Mouse (Mus musculus): ENCODE measurements at regions not wholly inside any gene's neighbourhood (a gene's known extent, or its start where the extent isn't known, plus 50 kb on each side); places are given as distances from the start of the nearest gene placed in this dataset.

DNA sequence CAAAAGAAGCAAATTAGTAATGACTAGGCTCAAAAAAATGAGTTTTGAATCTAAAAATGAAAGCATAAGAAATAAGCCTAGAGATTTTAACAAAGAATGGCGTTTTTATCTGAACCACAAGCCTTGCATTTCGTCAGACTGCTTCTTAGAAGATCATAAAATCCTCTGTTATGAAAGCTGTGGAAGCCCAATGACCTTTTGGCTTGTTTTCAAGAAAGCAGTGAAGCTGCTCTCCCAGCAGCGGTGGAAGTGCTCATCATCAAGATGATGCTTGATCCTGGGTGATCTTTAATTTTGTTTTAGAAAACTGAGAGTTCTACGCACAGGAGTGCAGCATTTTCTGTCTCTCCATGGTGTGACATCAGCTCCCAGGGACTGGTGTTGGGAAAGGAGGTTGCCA, 68.3 kb upstream of the Nrp1 start:
- Histone ChIP-seq H3K4me1 (ENCODE audit: control insufficient read depth in 1 of 2, insufficient read depth in 2 of 2, low read length in 2 of 2) (no peaks in the 10 kb centered on the region), H3K79me2 (ENCODE audit: control insufficient read depth, insufficient read depth, low read length, poor library complexity) (no peaks in the 10 kb centered on the region), H3K4me3 (ENCODE audit: control insufficient read depth in 1 of 2, insufficient read depth in 1 of 2, low read depth in 2 of 2, low read length in 2 of 2) (no peak overlapping the region), H3K9me3 (replicated peaks; ENCODE audit: insufficient read depth, low read length) (no peaks in the 10 kb centered on the region), H3K27ac (ENCODE audit: control insufficient read depth, low read depth, low read length) (no peak overlapping the region), H3K36me3 (ENCODE audit: control insufficient read depth in 1 of 2, insufficient read depth in 2 of 2, low read length in 2 of 2) (no peaks in the 10 kb centered on the region), H3K27me3 (ENCODE audit: control insufficient read depth in 1 of 2, insufficient read depth in 2 of 2, low read length in 2 of 2) (no peaks in the 10 kb centered on the region), H3K9ac (ENCODE audit: control insufficient read depth, low read depth, low read length, poor library complexity, severe bottlenecking) (no peak overlapping the region)
- TF ChIP-seq NELFE (IDR thresholded peaks at IDR 0.05; ENCODE audit: low read depth, low read length): no peak
- TF ChIP-seq NRF1 (IDR thresholded peaks at IDR 0.05; ENCODE audit: insufficient read depth, low read depth, low read length, poor library complexity, severe bottlenecking): no peak
- TF ChIP-seq KAT2A (conservative IDR thresholded peaks at IDR 0.05; ENCODE audit: low read depth, low read length): no peak
- TF ChIP-seq RCOR1 (IDR thresholded peaks at IDR 0.05; ENCODE audit: low read depth, low read length): no peak
- no peak for TF ChIP-seq SIN3A (IDR thresholded peaks at IDR 0.05; ENCODE audit: low read length)
- TF ChIP-seq USF2 (IDR thresholded peaks at IDR 0.05; ENCODE audit: borderline replicate concordance in 1 of 2, insufficient read depth in 1 of 2, low read depth in 1 of 2, low read length in 2 of 2): no peak
- no peak for TF ChIP-seq GATA1 (IDR thresholded peaks at IDR 0.05; ENCODE audit: low read depth, low read length)
- no peak for TF ChIP-seq USF1 (IDR thresholded peaks at IDR 0.05; ENCODE audit: low read depth, low read length)
- TF ChIP-seq CTCF (IDR thresholded peaks at IDR 0.05 in 2 of 3, conservative IDR thresholded peaks at IDR 0.05 in 1 of 3; ENCODE audit: control insufficient read depth in 1 of 3, insufficient read depth in 1 of 3, low read depth in 2 of 3, low read length in 3 of 3, poor library complexity in 1 of 3, severe bottlenecking in 1 of 3): no peak
- TF ChIP-seq MAZ (IDR thresholded peaks at IDR 0.05; ENCODE audit: low read depth, low read length): no peak
- no peak for TF ChIP-seq MYB (IDR thresholded peaks at IDR 0.05; ENCODE audit: low read depth, low read length)
- TF ChIP-seq GABPA (IDR thresholded peaks at IDR 0.05; ENCODE audit: low read depth, low read length): no peak
- no peak for TF ChIP-seq SMC3 (IDR thresholded peaks at IDR 0.05; ENCODE audit: low read depth, low read length)
- no peak for TF ChIP-seq POLR2A (IDR thresholded peaks at IDR 0.05; ENCODE audit: control insufficient read depth in 1 of 2, insufficient read depth in 1 of 2, low read depth in 1 of 2, low read length in 2 of 2, poor library complexity in 1 of 2)
- no peak for TF ChIP-seq MEF2A (IDR thresholded peaks at IDR 0.05; ENCODE audit: extremely low read depth, insufficient replicate concordance, low read depth, low read length, poor library complexity, severe bottlenecking)
- no peak for TF ChIP-seq ZMIZ1 (IDR thresholded peaks at IDR 0.05; ENCODE audit: low read depth, low read length)
- TF ChIP-seq POLR2AphosphoS5 (IDR thresholded peaks at IDR 0.05; ENCODE audit: borderline replicate concordance, low read depth, low read length): no peak
- no peak for DNase-seq (ENCODE audit: low read depth, low spot score)

DNA sequence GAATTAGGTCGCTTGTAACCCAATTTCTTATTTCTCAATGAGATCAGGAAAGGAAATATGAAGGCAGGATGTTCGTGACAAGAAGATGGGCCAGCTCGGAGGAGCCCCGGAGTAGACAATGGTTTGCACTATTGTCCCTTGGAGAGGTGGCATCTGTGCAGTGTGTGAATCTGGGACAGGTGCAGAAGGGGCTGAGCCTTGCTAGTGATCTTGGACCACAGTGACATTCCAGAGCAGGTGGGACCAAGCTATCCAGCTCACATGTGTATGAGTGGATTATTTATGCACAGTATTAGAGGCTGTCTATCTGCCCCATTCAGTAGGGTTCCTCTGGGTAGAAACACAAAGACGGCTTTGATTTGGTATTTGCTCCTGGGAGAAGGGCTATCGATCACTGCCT, 66.0 kb upstream of the Nrp1 start:
- TF ChIP-seq MAFK (IDR thresholded peaks at IDR 0.05; ENCODE audit: borderline replicate concordance, low read depth, low read length) (no peak), MYC (IDR thresholded peaks at IDR 0.05; ENCODE audit: low read depth, low read length) (no peak), CHD2 (IDR thresholded peaks at IDR 0.05; ENCODE audit: low read length) (no peak), MAX (IDR thresholded peaks at IDR 0.05; ENCODE audit: low read length) (no peak), USF2 (IDR thresholded peaks at IDR 0.05; ENCODE audit: borderline replicate concordance in 1 of 2, insufficient read depth in 1 of 2, low read depth in 1 of 2, low read length in 2 of 2) (no peak), JUND (IDR thresholded peaks at IDR 0.05; ENCODE audit: low read depth, low read length) (no peak), HCFC1 (IDR thresholded peaks at IDR 0.05; ENCODE audit: low read depth, low read length) (no peak), SIN3A (IDR thresholded peaks at IDR 0.05; ENCODE audit: low read length) (no peak), ZMIZ1 (IDR thresholded peaks at IDR 0.05; ENCODE audit: low read depth, low read length) (no peak), TCF12 (IDR thresholded peaks at IDR 0.05; ENCODE audit: low read depth, low read length) (no peak), TBP (IDR thresholded peaks at IDR 0.05; ENCODE audit: low read depth, low read length) (no peak), MEF2A (IDR thresholded peaks at IDR 0.05; ENCODE audit: extremely low read depth, insufficient replicate concordance, low read depth, low read length, poor library complexity, severe bottlenecking) (no peak), GATA1 (IDR thresholded peaks at IDR 0.05; ENCODE audit: low read depth, low read length) (no peak), USF1 (IDR thresholded peaks at IDR 0.05; ENCODE audit: low read depth, low read length) (no peak), ETS1 (IDR thresholded peaks at IDR 0.05; ENCODE audit: low read depth, low read length) (no peak), POLR2AphosphoS2 (IDR thresholded peaks at IDR 0.05; ENCODE audit: low read length) (no peak), ZKSCAN1 (IDR thresholded peaks at IDR 0.05; ENCODE audit: low read depth, low read length) (no peak), EP300 (IDR thresholded peaks at IDR 0.05; ENCODE audit: low read depth in 1 of 2, low read length in 2 of 2) (no peak), POLR2AphosphoS5 (IDR thresholded peaks at IDR 0.05; ENCODE audit: borderline replicate concordance, low read depth, low read length) (no peak), ZNF384 (IDR thresholded peaks at IDR 0.05; ENCODE audit: low read depth, low read length) (no peak)
- Histone ChIP-seq H3K9ac (ENCODE audit: control insufficient read depth, low read depth, low read length, poor library complexity, severe bottlenecking) (no peak overlapping the region), H3K79me2 (ENCODE audit: control insufficient read depth, insufficient read depth, low read length, poor library complexity) (no peaks in the 10 kb centered on the region), H3K27me3 (ENCODE audit: control insufficient read depth in 1 of 2, insufficient read depth in 2 of 2, low read length in 2 of 2) (no peaks in the 10 kb centered on the region), H3K36me3 (ENCODE audit: control insufficient read depth in 1 of 2, insufficient read depth in 2 of 2, low read length in 2 of 2) (no peaks in the 10 kb centered on the region), H3K9me3 (replicated peaks; ENCODE audit: insufficient read depth, low read length) (no peaks in the 10 kb centered on the region), H3K4me1 (ENCODE audit: control insufficient read depth in 1 of 2, insufficient read depth in 2 of 2, low read length in 2 of 2) (no peaks in the 10 kb centered on the region), H3K4me3 (ENCODE audit: control insufficient read depth in 1 of 2, insufficient read depth in 1 of 2, low read depth in 2 of 2, low read length in 2 of 2) (no peak overlapping the region), H3K27ac (ENCODE audit: control insufficient read depth, low read depth, low read length) (no peak overlapping the region)
- no peak for DNase-seq (ENCODE audit: low read depth, low spot score)
